Mouse (Mus musculus): Measurements from ENCODE around the gene Tmem260. TPM values are rescaled to one million over a fixed set of nuclear protein-coding genes. Genes with fewer than 3 reads are reported as not detected.

Tmem260 gene
- polyA plus RNA-seq, 1 experiment from 2014 or later, result 10.4 TPM

- Histone ChIP-seq H3K27me3 (no peaks in the 10 kb centered on the region), H3K27ac (no peak overlapping the region), H3K4me1 (replicated peaks) (no peaks in the 10 kb centered on the region), H3K9ac (no peak overlapping the region), H3K4me3 (no peak overlapping the region), H3K36me3 (0 out of 2 replicates have a peak, but pooled peaks cover 2% of the 10 kb centered on the region), H3K9me3 (replicated peaks) (no peaks in the 10 kb centered on the region), H3K4me2 (no peak overlapping the region)
- ATAC-seq (replicated peaks; ENCODE audit: insufficient number of reproducible peaks, insufficient read depth, low FRiP score, low read depth), result no peak
- WGBS, result 78% methylated on average over 8 of the region's 8 CpGs
Measured at GRCm38 (mm10) chr14:48515538-48515937, 69.6 kb downstream of the Tmem260 start.

DNA sequence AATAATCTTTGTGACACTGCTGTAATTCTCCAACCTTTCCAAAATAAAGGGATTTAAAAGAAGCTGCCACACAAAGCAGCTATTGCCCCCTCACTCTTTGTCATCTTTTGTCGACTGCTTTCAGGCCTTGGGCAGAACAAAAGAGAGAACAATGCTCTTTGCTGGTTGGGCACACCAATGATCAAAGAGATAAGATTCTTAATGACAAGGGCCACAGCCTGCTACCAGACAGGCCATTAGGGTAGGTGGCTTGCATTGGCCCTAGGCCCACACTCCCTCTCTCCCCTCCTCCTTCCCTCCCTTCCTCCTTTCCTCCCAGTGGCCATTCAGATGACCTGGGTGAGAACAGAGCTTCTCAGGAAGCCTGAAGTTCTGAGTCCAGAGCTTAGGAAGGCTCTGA lies 77.4 kb downstream of the Tmem260 start:
- Histone ChIP-seq H3K4me3 (no peak overlapping the region), H3K27ac (no peak overlapping the region), H3K36me3 (no peaks in the 10 kb centered on the region), H3K9me3 (replicated peaks) (no peaks in the 10 kb centered on the region), H3K27me3 (no peaks in the 10 kb centered on the region), H3K9ac (no peak overlapping the region), H3K4me2 (no peak overlapping the region), H3K4me1 (replicated peaks) (no peaks in the 10 kb centered on the region)
- no peak for ATAC-seq (replicated peaks; ENCODE audit: insufficient number of reproducible peaks, insufficient read depth, low FRiP score, low read depth)
- WGBS, result 32% methylated on average over 1 of the region's 1 CpGs

DNA sequence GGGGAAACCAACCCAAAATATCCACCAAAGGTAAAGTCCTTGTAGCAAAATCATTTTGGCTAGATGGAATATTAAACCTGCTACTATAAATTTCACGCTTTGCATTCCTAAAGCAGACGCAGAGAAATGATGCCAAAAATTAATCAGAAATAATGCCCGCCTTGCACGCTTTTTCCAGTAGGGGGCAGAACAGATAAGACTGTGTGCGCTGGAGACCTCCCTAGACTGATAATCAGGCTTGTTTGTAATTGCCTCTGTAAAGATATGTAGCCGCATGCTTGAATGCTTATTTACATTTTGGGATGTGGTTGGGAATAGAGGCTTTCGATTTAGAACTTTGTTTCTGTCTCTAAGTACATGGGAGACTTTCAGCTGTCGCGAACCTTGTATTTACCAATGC lies 78.2 kb downstream of the Tmem260 start:
- no peak for ATAC-seq (replicated peaks; ENCODE audit: insufficient number of reproducible peaks, insufficient read depth, low FRiP score, low read depth)
- no peaks in the 10 kb centered on the region for H3K36me3 ChIP-seq

DNA sequence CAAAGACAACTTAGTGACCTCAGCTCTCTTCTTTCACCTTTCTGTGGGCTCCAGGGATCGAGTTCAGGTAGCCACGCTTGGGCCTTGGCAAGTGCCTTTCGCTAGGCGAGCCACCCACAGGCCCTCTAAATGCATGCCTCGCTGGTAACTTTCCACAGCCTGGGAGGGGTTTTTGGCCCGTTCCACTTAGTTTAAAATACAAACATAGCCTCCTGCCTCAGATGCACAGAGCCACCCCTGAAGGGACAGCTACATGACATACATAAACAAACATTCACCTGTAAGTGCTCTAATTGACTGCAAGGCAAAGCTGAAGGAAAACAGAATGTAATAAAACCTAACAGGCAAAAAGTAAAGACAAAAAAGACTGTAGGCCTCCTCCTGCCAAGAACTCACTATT lies 79.1 kb downstream of the Tmem260 start:
- Histone ChIP-seq H3K9ac (no peak overlapping the region), H3K27me3 (no peaks in the 10 kb centered on the region), H3K27ac (no peak overlapping the region), H3K4me3 (no peak overlapping the region), H3K9me3 (replicated peaks) (no peaks in the 10 kb centered on the region), H3K36me3 (no peaks in the 10 kb centered on the region), H3K4me2 (no peak overlapping the region), H3K4me1 (replicated peaks) (no peaks in the 10 kb centered on the region)
- 54% methylated on average over 6 of the region's 6 CpGs for WGBS
- ATAC-seq (replicated peaks; ENCODE audit: insufficient number of reproducible peaks, insufficient read depth, low FRiP score, low read depth), result no peak

More for the DNA sequence above, 78.2 kb downstream of the Tmem260 start:
- H3K27ac ChIP-seq, result no peak overlapping the region
- H3K9me3 ChIP-seq (replicated peaks), result no peaks in the 10 kb centered on the region
- no peak overlapping the region for H3K9ac ChIP-seq
- no peaks in the 10 kb centered on the region for H3K4me1 ChIP-seq (replicated peaks)
- no peak overlapping the region for H3K4me2 ChIP-seq
- H3K4me3 ChIP-seq, result no peak overlapping the region
- 40% methylated on average over 9 of the region's 9 CpGs for WGBS
- H3K27me3 ChIP-seq, result no peaks in the 10 kb centered on the region

- H3K27ac ChIP-seq, result no peak overlapping the region
- no peak overlapping the region for H3K4me2 ChIP-seq
- no peaks in the 10 kb centered on the region for H3K9me3 ChIP-seq (replicated peaks)
- no peaks in the 10 kb centered on the region for H3K36me3 ChIP-seq
- H3K9ac ChIP-seq, result no peak overlapping the region
- H3K27me3 ChIP-seq, result no peaks in the 10 kb centered on the region
- H3K4me3 ChIP-seq, result no peak overlapping the region
- 43% methylated on average over 10 of the region's 10 CpGs for WGBS
- no peak for ATAC-seq (replicated peaks; ENCODE audit: insufficient number of reproducible peaks, insufficient read depth, low FRiP score, low read depth)
- H3K4me1 ChIP-seq (replicated peaks), result no peaks in the 10 kb centered on the region
Measured at GRCm38 (mm10) chr14:48530629-48531028, 84.7 kb downstream of the Tmem260 start.

GRCm38 (mm10) chr14:48537795-48538766 lies 92.2 kb downstream of the Tmem260 start:
- 61% methylated on average over 14 of the region's 14 CpGs for WGBS
- Histone ChIP-seq H3K9ac (no peak overlapping the region), H3K9me3 (replicated peaks) (no peaks in the 10 kb centered on the region), H3K27ac (no peak overlapping the region), H3K36me3 (no peaks in the 10 kb centered on the region), H3K27me3 (no peaks in the 10 kb centered on the region), H3K4me1 (replicated peaks) (no peaks in the 10 kb centered on the region), H3K4me3 (no peak overlapping the region), H3K4me2 (no peak overlapping the region)
- ATAC-seq (replicated peaks; ENCODE audit: insufficient number of reproducible peaks, insufficient read depth, low FRiP score, low read depth), result no peak

DNA sequence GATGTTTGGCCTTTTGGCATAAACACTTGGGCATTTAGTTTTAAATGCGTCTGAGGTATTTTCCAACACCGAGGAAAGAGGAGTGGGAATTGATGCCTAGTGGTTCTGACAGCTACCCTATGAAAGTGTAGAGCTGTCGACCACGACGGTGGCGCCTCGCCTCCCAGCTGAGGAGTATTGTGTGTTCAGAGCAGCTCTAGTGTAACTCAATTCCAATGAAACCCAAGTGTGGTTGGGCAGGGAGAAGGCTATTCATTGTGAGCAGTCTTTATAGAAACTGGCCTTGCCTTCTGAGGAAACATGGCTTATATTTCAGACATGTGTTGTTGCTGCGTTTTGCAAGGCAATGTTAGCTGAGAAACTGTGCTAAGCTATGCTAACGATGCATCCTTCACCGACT lies 99.2 kb downstream of the Tmem260 start:
- Histone ChIP-seq H3K9me3 (replicated peaks) (no peaks in the 10 kb centered on the region), H3K9ac (no peak overlapping the region), H3K4me2 (no peak overlapping the region), H3K27ac (no peak overlapping the region), H3K36me3 (no peaks in the 10 kb centered on the region), H3K4me3 (no peak overlapping the region), H3K4me1 (replicated peaks) (no peaks in the 10 kb centered on the region), H3K27me3 (no peaks in the 10 kb centered on the region)
- WGBS, result 77% methylated on average over 10 of the region's 10 CpGs
- ATAC-seq (replicated peaks; ENCODE audit: insufficient number of reproducible peaks, insufficient read depth, low FRiP score, low read depth), result no peak

DNA sequence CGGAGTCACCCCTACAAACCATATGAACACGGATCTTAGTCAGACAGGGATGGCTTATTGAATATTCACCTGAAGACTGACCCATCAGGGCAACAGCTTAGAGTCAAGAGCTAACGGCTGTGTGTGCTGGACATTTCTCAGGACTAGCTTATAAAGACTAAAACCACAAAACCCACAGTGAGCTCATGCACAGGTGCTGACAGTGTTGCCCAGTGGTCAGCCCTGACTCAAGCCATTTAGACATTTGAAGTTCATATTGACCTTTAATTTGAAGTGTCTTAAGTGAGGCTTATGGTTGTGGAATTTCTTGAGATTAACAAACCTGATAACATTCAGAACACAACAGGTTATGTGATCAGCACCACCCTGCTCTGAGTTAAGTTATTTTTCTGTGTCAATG lies 100.1 kb downstream of the Tmem260 start:
- H3K36me3 ChIP-seq, result no peaks in the 10 kb centered on the region
- H3K9me3 ChIP-seq (replicated peaks), result no peaks in the 10 kb centered on the region
- no peaks in the 10 kb centered on the region for H3K4me1 ChIP-seq (replicated peaks)
- H3K4me2 ChIP-seq, result no peak overlapping the region
- H3K4me3 ChIP-seq, result no peak overlapping the region
- ATAC-seq (replicated peaks; ENCODE audit: insufficient number of reproducible peaks, insufficient read depth, low FRiP score, low read depth), result no peak
- H3K27ac ChIP-seq, result no peak overlapping the region
- H3K9ac ChIP-seq, result no peak overlapping the region
- no peaks in the 10 kb centered on the region for H3K27me3 ChIP-seq
- 91% methylated on average over 3 of the region's 3 CpGs for WGBS

DNA sequence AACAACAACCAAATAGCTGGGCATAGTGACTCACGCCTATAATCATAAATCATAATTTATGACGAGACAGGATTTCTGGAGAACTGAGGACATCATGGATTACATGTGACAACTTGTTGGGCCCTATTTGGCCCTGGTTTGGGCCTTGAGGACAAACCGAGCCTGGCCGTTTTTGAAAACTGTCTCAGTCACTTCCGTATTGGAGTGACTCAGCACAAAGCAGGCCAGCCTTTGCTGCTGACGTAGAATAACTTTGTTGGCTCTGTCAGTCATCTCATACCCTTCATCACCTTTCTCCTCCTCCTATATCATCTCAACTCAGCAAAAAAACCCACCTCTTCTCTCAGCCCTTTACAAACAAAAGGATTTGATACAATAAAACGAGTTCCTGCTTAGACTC lies 103.8 kb downstream of the Tmem260 start:
- Histone ChIP-seq H3K9me3 (replicated peaks) (no peaks in the 10 kb centered on the region), H3K27ac (no peak overlapping the region), H3K36me3 (no peaks in the 10 kb centered on the region), H3K4me1 (replicated peaks) (no peaks in the 10 kb centered on the region; the same call in 1 of the 2 replicates), H3K27me3 (no peaks in the 10 kb centered on the region), H3K9ac (no peak overlapping the region), H3K4me2 (no peak overlapping the region), H3K4me3 (no peak overlapping the region)
- WGBS, result 69% methylated on average over 7 of the region's 7 CpGs
- no peak for ATAC-seq (replicated peaks; ENCODE audit: insufficient number of reproducible peaks, insufficient read depth, low FRiP score, low read depth)

GRCm38 (mm10) chr14:48553216-48553615 lies 107.3 kb downstream of the Tmem260 start:
- no peaks in the 10 kb centered on the region for H3K9me3 ChIP-seq (replicated peaks)
- no peak overlapping the region for H3K4me3 ChIP-seq
- H3K27ac ChIP-seq, result no peak overlapping the region
- no peak overlapping the region for H3K4me2 ChIP-seq
- WGBS, result 63% methylated on average over 4 of the region's 4 CpGs
- no peaks in the 10 kb centered on the region for H3K36me3 ChIP-seq
- H3K9ac ChIP-seq, result no peak overlapping the region
- no peak for ATAC-seq (replicated peaks; ENCODE audit: insufficient number of reproducible peaks, insufficient read depth, low FRiP score, low read depth)
- H3K27me3 ChIP-seq, result no peaks in the 10 kb centered on the region
- H3K4me1 ChIP-seq (replicated peaks), result no peaks in the 10 kb centered on the region; the same call in 1 of the 2 replicates

- Histone ChIP-seq H3K4me2 (no peak overlapping the region), H3K36me3 (no peaks in the 10 kb centered on the region), H3K27ac (no peak overlapping the region), H3K9ac (no peak overlapping the region), H3K4me3 (no peak overlapping the region), H3K27me3 (no peaks in the 10 kb centered on the region), H3K9me3 (replicated peaks) (no peaks in the 10 kb centered on the region), H3K4me1 (replicated peaks) (peaks cover under 1% of the 10 kb centered on the region)
- ATAC-seq (replicated peaks; ENCODE audit: insufficient number of reproducible peaks, insufficient read depth, low FRiP score, low read depth), result no peak
- 86% methylated on average over 9 of the region's 9 CpGs for WGBS
Measured at GRCm38 (mm10) chr14:48553754-48554153, 107.8 kb downstream of the Tmem260 start.

DNA sequence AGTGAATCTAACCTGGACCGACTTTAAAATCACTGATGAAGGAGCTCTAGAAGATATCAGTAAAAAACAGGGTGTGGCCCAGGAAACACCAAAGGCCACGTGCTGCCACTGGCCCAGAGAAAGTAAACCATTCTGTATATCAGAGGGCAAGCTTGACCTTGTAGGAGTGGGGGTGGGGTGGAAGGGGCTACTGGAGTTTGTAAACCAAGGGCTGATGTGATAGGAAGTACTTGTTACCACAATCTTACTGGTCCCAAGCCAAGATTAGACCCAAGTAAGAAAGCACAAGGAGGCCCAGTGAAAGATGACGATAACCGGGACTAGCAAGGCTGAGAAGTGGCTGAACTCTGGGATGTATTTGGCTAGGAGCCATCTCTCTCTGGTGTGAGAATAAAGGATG lies 113.1 kb downstream of the Tmem260 start:
- no peaks in the 10 kb centered on the region for H3K9me3 ChIP-seq (replicated peaks)
- no peak overlapping the region for H3K27ac ChIP-seq
- ATAC-seq (replicated peaks; ENCODE audit: insufficient number of reproducible peaks, insufficient read depth, low FRiP score, low read depth), result no peak
- H3K4me3 ChIP-seq, result no peak overlapping the region
- no peaks in the 10 kb centered on the region for H3K36me3 ChIP-seq
- H3K4me1 ChIP-seq (replicated peaks), result peaks cover 5% of the 10 kb centered on the region
- 37% methylated on average over 4 of the region's 4 CpGs for WGBS
- no peaks in the 10 kb centered on the region for H3K27me3 ChIP-seq
- H3K4me2 ChIP-seq, result no peak overlapping the region
- H3K9ac ChIP-seq, result no peak overlapping the region

Measured in heart, embryonic 15.5 days (tissue).